Mouse (Mus musculus) spleen, adult 2 months (tissue): ENCODE results near the gene Gm525.

Experiments
- CTCF ChIP-seq: fragments of 200-500 bp; IDR thresholded peaks from 2 replicates; pipeline ENCODE4 v1.5.1; 2011; ENCODE audit warnings: mild to moderate bottlenecking, inconsistent platforms; ENCODE audit not compliant: insufficient read depth, insufficient read length, insufficient replicate concordance; ENCODE audit errors: extremely low read depth
- POLR2A ChIP-seq: fragments of 200-500 bp; IDR thresholded peaks from 2 replicates; pipeline ENCODE4 v1.6.1; 2011; ENCODE audit warnings: low read depth, low read length, inconsistent platforms

DNA sequence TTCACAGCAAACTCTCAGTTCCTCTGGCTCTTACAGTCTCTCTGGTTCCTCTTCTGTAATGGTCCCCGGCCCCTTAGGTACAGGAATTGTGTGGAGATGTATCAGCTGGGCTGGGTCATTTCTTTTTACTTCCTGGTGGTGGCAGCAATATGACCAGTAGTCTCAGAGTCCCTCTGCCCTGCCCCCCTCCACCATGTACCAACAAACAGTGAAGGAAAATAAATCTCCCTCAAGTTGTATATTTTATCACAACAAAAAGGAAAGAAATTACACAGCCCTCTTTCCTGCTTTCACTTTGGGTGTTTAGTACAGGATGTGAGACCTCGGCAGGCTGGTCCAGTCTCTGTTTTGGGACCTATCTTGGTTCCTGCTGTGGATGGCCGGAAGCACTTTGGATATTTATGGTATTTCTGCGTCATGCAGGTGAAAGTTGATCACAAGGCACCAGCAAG lies 2.8 kb downstream of the Gm525 start:
- TF ChIP-seq POLR2A: no peak
- TF ChIP-seq CTCF: no peak
